Mouse (Mus musculus): Measurements from ENCODE around the gene Rapgef2.

Gene Rapgef2

DNA sequence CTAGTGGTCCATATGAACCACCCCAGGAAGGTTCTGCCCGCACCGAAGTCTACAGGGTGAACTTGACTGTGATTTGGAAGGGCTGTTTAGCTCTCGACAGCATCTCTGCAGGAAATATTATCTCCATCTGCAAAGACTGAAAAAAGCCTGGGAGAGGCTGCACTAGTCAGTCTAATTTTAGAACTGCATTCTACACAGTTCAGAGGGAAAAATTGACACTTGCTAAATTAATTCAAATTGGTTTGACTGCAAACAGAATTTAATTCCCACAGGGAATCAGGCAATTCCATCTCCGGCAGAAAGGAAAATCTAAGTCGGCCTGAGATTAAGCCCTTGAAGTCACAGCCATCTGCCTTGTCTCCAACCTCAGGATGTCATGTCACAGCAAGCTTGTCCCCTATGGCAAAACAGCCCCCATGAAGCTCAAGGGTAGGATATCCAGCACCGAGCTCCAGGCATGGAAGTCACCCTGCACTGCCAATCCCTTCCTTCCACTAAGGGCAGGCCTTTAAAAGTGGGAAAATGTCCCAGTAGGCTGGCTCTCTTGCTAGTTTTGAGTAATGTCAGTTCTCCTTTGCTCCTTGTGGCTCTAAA is 262.5 kb downstream of the Rapgef2 start:
- DNase-seq (ENCODE audit: low spot score) = no peak

DNA sequence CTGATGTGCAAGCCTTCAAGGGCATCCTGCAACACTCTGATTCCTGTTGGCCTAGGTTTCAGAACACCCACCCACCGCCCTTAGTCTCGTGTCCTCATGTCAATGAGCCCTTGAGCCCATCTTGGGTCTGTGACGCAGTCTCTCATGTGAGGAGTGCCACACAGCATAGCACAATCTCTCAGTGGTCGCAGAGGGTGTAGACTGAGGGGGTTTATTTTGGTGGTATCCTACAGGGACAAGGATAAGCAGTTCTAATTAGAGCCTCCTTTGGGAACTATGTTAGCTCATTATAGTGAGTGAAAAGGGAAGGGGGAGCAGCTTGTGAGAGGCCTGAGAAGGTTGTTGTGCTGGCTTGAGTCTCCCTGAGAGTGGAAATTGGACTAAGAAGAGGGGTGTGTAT is 263.6 kb downstream of the Rapgef2 start:
- DNase-seq (ENCODE audit: low spot score) = no peak

DNA sequence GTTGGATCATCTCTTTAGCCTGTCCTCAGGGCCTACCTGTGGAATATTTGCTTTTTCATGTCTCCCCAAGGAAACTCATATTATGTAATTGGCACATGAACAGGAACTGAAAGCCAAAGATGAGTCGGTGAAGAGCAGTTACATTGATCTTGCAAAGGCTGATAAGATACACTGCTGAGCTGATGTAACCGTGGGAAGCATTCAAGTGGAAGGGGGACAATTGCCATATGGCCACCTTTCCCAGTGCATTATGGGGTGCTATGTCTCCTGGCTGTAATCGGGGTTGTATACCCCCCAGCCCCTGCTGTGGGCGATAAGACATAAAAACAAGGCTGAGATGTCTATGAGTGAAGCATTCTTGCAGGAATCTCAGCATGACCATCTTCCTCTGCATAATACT is 268.9 kb downstream of the Rapgef2 start:
- DNase-seq (ENCODE audit: low spot score) = no peak

DNA sequence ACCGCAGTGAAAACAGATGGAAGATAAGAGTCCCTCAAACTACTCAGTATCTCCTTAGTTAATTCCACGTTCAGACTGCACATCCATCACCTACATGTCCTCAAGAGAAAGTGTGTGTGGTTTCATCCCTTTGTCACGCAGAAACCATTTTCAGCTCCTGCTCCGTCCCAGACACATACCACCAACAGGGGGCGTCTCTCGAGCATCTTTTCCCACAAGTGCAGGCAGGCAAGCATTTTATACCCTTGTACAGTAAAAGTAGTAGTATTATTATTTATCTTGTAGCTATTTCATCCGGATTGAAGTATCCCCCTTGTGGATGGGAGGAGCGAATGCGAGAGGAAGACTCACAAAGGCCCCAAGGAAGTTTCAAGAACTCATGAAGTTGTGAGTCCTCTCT is 269.5 kb downstream of the Rapgef2 start:
- DNase-seq (ENCODE audit: low spot score) = no peak

GRCm38 (mm10) chr3:79015621-79016474 is 270.5 kb downstream of the Rapgef2 start:
- peak; percentile 43 for DNase-seq (ENCODE audit: low spot score)
